Mouse (Mus musculus): Measurements from ENCODE around the gene Inka2.

The Inka2 gene

DNA sequence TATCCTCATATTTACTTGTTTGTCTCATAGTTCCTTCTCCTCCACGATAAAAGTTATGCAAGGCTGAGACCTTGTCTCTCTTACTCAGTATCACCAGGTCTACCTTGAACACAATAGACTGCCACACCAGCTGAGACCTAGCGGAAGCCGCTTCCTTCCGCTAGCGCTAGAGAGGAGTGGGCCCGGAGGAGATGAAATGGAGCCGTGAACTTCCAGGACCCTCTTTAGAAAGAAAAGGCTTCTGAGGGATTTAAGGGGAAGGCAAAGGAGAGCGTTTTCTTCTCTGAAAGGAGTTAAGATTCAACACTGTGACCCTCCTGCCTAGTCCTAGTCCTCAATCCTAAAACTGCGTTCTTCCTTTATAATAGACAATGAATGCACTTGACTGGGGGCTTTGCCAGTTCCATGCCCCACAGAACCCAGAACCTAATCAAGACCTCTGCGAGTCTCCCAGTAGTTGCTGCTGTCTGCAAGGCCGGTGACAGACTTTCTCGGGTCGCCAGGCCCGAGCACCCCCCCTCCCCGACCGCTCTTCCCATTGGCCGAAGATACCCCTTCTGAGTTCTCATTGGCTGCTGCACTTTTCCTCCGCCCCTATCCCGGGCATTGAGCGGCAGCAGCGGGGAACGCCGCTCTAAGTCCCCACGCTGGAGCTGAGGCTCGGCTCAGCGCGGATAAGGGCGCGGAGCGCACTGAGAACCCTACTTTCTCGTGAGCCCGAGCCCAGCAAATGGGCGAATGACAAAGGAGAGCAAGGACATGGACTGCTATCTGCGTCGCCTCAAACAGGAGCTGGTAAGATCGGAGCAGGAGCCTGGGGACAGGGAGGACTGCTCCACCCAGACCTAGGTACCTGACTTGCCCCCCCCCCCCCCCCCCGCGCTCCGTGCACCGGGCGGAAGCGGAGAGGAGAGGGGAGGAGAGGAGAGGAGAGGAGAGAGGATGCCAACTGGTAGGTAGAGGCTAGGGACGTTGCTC lies at the start of gene Inka2:
Inka2 (plus strand) TSS at position 569 of the 978 bp plus-strand sequence.
- DNase-seq: peak; percentile 77 to 83

DNA sequence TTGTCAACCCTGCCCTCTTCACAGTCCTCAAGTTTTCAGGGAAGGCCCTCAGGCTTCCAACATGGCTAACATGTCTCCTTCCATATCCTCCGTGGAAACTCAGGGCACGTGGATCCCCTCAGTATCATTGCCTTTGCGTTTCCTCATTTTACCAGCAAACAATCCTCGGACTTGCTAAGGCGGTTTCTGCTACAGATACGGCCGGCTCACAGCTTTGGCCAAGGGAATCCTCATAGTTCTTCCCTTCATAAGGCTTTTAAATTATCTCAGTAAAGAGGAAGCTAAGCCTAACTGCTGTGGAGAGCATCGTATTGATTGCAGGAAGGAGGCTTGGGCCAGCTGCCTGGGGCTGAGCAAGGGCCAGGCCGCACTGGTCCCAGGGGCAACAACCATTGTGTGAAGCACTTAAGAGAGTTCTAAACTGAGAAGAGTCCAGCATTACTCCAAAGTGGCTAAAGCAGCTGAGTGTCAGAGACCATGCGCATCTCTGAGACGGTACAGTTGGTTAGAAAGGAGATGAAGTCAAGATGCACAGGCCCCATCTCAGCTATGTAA lies 49.3 kb upstream of the Inka2 start:
- no peak for DNase-seq

DNA sequence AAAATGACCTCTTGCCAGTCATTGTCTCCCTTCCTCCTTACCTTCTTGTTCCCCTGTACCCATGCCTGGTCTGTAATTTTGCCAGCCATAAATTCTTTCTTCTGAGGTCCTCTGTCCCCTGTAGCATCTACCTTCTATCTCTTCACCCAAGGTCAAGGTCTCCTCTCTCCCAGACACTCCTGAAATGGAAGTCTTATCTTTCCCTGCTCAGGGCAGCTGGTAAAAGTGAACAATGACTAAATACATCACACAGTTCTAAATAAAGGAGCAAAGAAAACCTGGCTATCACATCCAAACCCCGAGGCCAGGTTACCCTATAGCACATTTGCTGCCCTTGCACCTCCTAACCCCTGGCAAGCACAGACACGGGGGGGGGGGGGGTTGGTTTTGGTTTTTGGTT lies 43.9 kb upstream of the Inka2 start:
- DNase-seq: no peak

DNA sequence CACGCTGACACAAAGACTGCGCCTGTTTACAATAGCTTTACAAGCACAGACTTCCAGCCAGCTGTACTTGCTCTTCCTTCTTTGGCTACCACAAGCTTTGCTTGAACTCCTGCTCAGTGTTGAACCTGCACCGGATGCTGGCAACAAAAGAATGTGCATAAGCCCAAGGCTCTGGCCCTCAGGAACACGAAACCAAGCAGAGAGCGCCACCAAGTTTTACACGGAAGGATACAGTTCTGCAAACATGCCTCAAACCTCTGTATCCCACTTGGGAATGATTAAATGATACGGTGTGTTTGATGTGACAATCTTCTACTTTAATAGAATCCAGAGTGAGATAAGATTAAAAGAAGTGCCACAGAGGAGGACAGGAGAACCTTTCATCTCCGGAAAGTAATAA lies 41.4 kb upstream of the Inka2 start:
- DNase-seq: peak; percentile 16 to 17

DNA sequence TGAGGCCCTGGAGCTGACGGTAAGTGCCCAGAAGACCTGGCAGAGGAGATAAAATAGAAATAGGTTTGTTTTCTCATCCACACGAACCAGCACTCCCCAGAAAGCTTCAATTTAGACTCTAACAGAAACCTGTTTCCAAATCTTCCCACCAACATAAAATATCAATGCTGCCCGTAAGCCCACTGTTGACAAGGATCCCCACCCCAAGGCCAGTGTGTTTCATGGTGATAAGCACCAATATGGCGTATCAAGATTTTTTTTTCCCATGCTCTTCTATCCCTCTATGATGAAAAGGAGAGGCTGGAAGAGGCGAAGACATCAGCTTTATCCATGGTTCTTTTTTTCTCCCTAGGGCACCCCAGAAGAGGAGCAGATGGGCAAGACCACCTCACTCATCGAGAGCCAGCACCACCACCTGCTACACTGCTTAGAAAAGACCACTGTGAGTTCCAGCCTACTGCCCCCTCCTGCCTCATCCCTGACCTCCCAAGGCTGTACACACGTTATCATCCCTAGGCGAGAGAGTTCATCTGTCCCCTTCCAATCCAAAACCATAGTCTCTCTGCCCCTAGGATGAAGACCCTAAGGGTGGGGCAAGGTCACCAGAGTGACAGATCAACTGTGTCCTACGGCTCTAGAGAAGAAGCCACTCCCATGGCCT lies 39.2 kb upstream of the Inka2 start:
- no peak for DNase-seq

DNA sequence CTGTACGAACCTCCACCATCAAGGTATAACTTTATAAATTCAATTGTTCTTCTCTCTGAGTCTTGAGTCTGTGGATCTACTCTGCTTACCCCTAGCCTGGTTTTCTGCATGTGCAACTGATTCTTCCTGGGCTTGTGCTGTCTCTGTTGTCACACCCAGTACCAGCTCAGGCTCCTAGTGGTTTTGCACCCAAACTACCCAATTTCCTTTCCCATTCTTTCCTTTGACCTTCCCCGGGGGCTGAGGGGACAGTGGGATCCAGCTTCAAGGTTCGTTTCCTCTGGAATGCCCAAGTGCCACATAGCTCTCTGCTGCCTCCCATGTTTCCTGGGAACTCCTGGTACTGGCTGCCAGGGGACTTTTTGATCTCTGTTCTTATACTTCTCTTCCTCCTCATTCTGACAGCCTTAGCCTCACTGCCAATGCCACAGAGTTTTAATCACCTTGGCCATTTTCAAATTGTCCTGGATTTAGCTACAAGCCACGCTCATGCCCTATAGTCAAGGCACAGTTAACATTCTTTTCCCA lies 37.3 kb upstream of the Inka2 start:
- peak in 1 of 2 experiments; percentile 8 for DNase-seq

- DNase-seq: no peak
Measured at GRCm38 (mm10) chr3:105668161-105668560, 36.2 kb upstream of the Inka2 start.

GRCm38 (mm10) chr3:105669776-105670175 lies 34.6 kb upstream of the Inka2 start:
- no peak for DNase-seq

- no peak for DNase-seq
Measured at GRCm38 (mm10) chr3:105670801-105671200, 33.6 kb upstream of the Inka2 start.

GRCm38 (mm10) chr3:105674595-105675218 lies 29.7 kb upstream of the Inka2 start:
- DNase-seq: peak; percentile 78 to 80

DNA sequence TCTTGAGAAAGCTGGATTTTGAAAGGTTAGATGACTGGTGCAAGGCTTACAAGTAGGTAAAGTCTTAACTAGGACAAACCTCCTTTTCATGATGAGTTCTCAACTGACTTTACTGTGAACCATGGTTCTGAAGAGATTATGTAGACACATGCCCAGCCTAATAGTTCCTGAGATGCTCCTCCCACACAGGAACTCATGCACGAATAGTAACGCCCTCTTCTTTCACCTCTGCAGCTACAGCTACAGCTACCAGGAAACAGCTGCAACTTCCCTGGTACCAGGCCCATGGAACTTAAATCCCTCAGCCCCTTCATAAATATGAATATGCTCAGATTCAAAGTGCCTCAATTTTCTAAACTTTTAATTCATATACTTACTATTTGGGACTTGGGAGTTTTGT lies 28.5 kb upstream of the Inka2 start:
- DNase-seq: no peak

DNA sequence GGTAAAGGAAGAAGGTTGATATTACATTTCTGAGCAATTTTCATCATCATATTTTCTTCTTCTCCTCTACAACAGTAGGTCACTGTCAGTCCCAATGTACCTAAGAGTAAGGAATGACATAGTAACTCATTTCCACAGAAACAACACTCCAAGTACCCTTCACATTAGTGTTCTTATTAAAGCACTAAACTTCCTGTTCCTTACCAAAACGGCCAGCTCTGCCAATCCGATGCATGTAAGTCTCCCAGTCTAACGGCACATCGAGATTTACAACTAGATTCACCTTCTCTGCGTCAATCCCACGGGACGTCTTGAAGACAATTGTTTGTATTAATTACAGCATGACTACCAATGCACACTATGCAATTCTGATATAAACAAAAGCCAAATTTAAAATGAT lies 24.1 kb upstream of the Inka2 start:
- DNase-seq: no peak

- DNase-seq: no peak
Measured at GRCm38 (mm10) chr3:105686394-105687323, 17.7 kb upstream of the Inka2 start.

DNA sequence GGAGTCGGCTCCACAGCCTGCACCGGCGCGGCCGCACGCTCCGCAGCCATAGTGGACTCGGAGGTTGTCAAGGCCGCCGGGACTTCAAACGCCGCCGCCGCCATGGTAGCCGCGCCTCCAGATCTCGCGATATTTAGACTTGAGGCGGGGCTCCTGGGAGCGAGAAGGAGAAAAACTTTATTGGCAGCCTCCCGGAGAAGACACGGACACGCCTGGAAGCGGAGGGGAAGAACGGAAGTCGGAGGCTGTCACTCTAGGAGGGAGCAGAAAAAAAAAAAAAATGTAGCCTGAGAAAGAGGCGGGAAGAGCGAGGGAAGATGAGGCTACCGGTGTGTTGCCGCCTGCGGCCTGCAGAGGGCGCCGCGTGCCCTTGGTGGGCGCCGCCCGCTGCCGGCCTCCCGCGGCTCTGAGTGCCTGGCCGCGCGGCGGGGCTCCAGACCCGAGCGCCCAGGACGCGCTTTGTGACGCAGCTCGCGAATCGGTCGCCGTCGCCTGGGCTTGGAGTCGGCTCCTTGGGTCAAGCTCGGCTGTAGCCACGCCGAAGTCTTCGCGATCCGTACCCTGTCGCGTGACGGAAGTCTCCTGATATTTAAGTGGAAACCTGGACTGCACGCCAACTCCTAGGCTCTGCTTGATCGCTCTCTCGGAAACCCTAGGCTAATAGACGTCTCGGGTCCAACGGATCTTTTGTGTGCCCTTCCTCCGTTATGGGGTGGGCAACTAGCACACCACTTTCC lies 16.9 kb upstream of the Inka2 start, which contains the start of gene Ddx20:
Ddx20 (minus strand) TSS at position 251 of the 737 bp plus-strand sequence.
- peak; percentile 97 to 98 for DNase-seq

- DNase-seq: no peak
Measured at GRCm38 (mm10) chr3:105688536-105688935, 15.9 kb upstream of the Inka2 start.

DNA sequence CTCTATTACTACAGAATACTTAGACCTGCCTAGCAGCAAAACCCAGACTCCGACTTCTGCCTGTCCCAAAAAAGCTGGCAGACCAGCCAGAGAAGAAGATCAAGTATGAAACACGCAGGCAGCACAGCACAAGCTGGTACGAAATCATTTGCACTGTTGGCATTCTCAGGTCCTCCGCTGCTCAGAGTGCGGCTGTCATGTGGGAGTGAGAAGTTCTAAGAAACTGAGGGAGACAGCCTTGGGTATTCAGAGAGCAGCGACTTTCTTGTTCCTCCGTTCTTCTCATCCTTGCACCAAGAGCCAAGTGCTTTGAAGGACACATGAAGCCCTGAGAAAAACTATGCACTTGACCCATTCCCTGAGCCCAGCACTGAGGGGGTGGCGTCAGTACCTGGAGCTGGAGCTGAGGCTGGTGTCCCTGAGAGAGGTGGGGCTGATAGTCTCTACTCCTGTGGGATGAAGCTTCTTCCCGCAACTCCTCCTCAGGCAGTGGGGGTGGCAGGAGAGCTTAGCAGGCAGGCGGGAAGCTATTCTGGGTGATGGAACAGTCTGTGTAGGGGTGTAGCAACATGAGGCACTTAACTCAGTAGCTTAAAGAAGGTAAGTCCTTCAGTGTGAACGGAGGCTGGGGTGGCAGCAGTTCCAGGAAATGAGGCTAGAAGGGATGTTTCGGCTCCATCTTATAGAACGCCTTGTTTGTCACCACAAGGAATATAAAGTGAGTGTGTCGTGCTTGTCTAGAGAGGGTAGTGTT lies 10.9 kb upstream of the Inka2 start:
- DNase-seq: no peak

- DNase-seq: no peak
Measured at GRCm38 (mm10) chr3:105695476-105696386, 8.7 kb upstream of the Inka2 start.

DNA sequence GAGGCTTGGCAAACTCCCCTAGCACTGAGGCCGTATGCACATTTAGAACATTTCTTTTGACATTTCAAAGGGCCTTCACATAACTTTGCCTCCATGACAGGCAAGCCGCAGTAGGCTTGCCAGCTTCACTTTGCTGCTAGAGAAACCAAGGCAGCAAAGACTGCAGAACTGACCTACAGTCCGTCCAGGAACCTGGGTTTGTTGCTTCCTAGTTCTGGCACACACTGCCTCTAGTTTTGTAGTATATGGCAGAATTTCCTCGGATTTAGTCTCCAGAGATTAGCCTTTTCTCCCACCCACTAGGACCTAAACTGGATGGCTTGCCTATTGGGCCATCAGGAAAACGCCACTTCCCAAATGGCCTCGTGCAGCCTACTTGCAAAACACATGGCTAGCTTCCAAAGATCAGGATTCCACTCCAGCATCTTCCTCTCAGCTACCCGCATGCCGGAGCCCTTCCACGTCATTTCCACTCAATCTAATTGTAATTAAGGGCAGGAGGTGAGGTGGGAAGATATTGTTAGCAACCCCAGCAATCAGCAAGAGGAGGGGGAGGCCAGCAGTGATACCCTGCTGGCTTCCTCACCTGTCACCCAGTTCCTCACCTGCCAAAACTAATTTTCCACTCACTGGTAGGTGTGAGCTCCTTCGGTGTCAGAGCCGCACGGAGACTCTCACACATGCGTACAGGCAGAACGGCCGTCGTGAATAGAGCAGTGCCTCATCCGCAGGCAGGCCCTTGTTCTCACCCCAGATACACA lies 7.8 kb upstream of the Inka2 start:
- DNase-seq: no peak

All from kidney, postnatal 36 days (tissue).